Mouse (Mus musculus) limb, embryonic 10.5 days (tissue): ENCODE results near the gene Map2k5. TPM values are rescaled to one million over a fixed set of nuclear protein-coding genes. Genes with fewer than 3 reads are reported as not detected.
A peak's percentile ranks its signal among the peaks of the same experiment; 100 is the strongest.

Experiments used
- DNase-seq: peaks from one replicate; pipeline ENCODE4 v3.0.0-alpha.2; 2017; ENCODE audit warnings: low spot score
- H3K27ac ChIP-seq: fragments of 300-500 bp; sonication (generic); 2 replicates; pipeline ENCODE4 v1.5.1; 2016; ENCODE audit warnings: mild to moderate bottlenecking
- H3K27me3 ChIP-seq: fragments of 300-500 bp; sonication (generic); 2 replicates; pipeline ENCODE4 v1.6.1; 2016; ENCODE audit warnings: low read depth, mild to moderate bottlenecking; ENCODE audit not compliant: poor library complexity, severe bottlenecking
- H3K36me3 ChIP-seq: fragments of 300-500 bp; sonication (generic); 2 replicates; pipeline ENCODE4 v1.6.1; 2016; ENCODE audit warnings: mild to moderate bottlenecking, moderate library complexity
- H3K4me1 ChIP-seq: fragments of 300-500 bp; sonication (generic); 2 replicates; pipeline ENCODE4 v1.6.1; 2016
- H3K4me3 ChIP-seq: fragments of 300-500 bp; sonication (generic); 2 replicates; pipeline ENCODE4 v1.5.1; 2016; ENCODE audit warnings: mild to moderate bottlenecking, moderate library complexity
- H3K9me3 ChIP-seq: fragments of 300-500 bp; sonication (generic); replicated peaks from 2 replicates; pipeline ENCODE4 v1.6.1; 2016; ENCODE audit warnings: mild to moderate bottlenecking
- WGBS: fragments of 180-500 bp; shearing (Covaris S2); methylation state at CpG from one replicate; pipeline ENCODE4 v1.1.7; 2016; 5-methylcytosine and 5-hydroxymethylcytosine counted together
- polyA plus RNA-seq: library from polyadenylated mRNA; unstranded; fragments of >200 nt; fragmentation: Nextera tagmentation; extraction: Ambion mirVana; gene quantifications from 2 replicates; pipeline ENCODE4 v1.2.1, GENCODE M21; 2016

Gene Map2k5
- polyA plus RNA-seq, 1 experiment from 2014 or later, result 37.4 TPM

DNA sequence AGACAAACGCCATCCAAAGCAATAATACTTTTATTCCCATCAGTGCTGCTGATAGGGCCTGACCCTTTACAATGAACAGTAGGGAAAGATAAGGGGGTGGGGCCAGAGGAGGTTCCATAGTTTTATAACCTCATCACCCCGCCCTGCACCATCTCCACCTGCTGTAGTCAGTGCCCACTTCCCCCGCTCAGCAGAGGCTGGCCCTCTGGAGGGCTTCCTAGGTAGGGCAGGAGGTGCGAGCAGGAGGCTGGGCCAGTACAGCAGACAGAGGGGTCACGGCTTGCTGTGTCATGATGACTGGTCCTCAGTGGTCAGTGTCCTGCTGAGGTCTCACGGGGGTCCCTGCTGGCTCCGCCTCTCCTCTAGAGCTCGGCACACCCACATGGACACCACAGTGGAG is 213.9 kb downstream of the Map2k5 start:
- 69% methylated on average over 8 of the region's 8 CpGs for WGBS
- no peak for DNase-seq
- peaks cover 27% of the 10 kb centered on the region; the same call in 1 of the 2 replicates for H3K27me3 ChIP-seq
- peaks cover 25% of the 10 kb centered on the region for H3K4me1 ChIP-seq
- H3K9me3 ChIP-seq, result no peaks in the 10 kb centered on the region
- H3K36me3 ChIP-seq, result peaks cover 21% of the 10 kb centered on the region
- H3K4me3 ChIP-seq, result no peak overlapping the region
- no peak overlapping the region for H3K27ac ChIP-seq

DNA sequence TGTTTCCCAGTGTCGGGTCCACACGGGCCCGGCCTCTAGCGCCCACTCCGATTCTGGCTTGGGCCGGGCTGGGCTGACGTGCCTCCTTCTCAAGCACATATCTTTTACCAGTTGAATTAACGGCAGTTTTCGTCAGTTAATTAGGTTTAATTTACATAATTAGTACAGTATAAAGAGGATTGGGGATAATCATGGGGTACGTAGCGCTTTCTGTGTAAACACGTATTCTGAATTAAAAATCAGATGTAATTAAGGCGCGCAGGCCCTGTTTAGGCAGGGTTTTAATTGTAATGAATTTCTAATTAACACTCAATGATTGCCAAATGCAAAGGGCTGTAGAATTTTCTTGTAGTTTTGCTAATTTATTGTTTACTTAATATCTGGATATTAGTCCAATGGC is 225.8 kb downstream of the Map2k5 start:
- peaks cover 39% of the 10 kb centered on the region for H3K4me1 ChIP-seq
- H3K4me3 ChIP-seq, result no peak overlapping the region
- WGBS, result 23% methylated on average over 14 of the region's 14 CpGs
- no peaks in the 10 kb centered on the region for H3K9me3 ChIP-seq
- no peak for DNase-seq
- peaks cover 99% of the 10 kb centered on the region for H3K27me3 ChIP-seq
- no peaks in the 10 kb centered on the region for H3K36me3 ChIP-seq
- H3K27ac ChIP-seq, result no peak overlapping the region

DNA sequence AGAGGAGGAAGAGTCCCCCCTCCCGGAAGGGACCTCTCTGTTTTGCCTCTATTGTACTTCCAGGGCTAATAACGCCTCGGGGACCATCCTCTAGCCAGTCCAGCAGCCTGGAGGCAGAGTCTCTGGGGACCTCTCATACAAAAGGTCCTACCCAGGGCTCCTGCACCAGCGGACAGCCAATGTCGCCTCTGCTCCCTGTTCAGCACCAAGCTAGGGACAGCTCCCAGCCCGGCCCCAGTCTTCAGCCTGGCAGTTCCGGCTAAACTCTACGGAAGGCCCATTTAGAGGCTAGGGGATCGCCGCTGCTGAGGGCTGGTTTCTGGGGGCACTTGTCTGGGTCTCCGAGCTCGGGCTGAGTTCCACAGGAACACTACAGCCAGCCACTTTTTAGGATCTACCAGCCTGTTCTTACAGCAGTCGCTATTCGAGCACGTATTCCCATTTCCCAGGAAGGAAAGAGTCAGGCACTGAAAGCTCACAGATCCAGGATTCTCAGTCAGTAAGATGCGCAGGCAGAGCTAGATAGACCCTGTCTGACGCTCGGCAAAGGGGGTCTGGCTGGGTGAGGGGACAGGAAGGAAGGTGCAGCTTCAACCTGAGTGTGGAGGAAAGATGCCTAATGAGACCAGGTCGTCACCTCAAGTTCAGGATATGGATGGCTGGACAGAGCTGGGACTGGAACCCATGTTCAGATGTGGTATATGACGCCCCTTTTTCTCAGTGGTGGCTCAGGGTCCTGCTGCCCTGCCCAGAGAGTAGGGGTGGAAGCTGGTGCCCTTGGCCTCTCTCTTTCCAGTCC is 226.4 kb downstream of the Map2k5 start:
- H3K36me3 ChIP-seq, result no peaks in the 10 kb centered on the region
- peaks cover 99% of the 10 kb centered on the region for H3K27me3 ChIP-seq
- H3K4me1 ChIP-seq, result peaks cover 46% of the 10 kb centered on the region
- no peak overlapping the region for H3K4me3 ChIP-seq
- no peak overlapping the region for H3K27ac ChIP-seq
- WGBS, result 2% methylated on average over 20 of the region's 20 CpGs
- peak; percentile 93 for DNase-seq
- H3K9me3 ChIP-seq, result no peaks in the 10 kb centered on the region

DNA sequence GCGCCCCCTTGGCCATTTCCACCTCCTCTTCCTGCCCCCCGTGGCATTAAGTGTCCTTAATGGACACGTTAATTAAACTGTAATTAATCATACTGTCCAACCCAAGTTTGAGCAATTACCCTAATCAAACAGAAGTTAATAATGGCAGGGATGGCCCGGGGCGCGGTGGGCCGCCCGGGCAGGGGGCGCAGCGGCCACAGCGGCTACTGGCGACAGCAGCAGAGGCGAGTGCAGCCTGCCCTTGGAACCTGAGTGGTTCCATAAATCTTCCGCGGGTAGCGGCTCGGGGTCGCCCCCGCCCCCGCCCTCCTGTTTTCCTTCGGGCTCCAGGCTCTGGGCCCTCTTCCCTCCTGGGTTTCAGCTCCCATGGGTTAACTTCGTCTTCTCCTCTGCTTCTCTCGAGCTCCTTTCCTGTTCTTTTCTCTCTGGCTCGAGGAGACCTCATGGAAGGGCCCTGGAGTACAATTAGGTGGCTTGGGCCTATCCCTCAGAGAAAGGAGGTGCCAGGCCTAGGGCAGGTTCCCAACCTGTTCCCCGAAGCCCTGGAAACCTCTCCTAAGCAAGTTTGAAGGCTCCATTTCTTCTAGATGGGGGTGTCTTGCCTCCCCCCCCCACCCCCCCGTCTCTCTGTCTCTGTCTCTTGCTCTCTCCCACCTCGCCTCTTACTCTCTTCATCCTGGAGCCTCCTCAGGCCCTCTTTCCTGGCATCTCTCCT is 227.5 kb downstream of the Map2k5 start:
- no peak overlapping the region for H3K27ac ChIP-seq
- H3K4me3 ChIP-seq, result no peak overlapping the region
- no peaks in the 10 kb centered on the region for H3K9me3 ChIP-seq
- peak; percentile 45 for DNase-seq
- H3K36me3 ChIP-seq, result no peaks in the 10 kb centered on the region
- WGBS, result 1% methylated on average over 27 of the region's 27 CpGs
- peaks cover 99% of the 10 kb centered on the region for H3K27me3 ChIP-seq
- H3K4me1 ChIP-seq, result peaks cover 56% of the 10 kb centered on the region

DNA sequence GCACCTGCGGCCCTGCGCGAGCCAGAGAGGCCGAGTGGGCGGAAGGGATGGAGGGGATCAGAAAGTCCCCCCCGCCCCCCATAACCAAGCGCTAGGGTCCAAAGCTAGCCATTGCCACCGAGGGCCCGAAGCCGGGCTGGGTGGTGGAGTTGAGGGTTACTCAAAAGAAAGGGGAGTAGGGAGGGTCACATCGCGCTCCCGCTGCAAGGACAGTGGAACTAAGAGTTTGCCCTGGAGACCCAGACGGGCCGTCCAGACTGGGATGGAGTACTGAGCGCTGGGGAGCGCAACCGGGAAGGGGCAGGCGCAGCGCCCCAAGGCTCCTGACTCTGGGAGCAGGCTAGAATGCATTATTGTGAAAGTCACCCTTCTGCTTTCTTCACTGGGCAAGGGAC is 228.3 kb downstream of the Map2k5 start:
- Histone ChIP-seq H3K4me3 (peak overlapping the region; percentile 53), H3K27me3 (peaks cover 99% of the 10 kb centered on the region), H3K4me1 (peaks cover 65% of the 10 kb centered on the region), H3K36me3 (no peaks in the 10 kb centered on the region), H3K9me3 (no peaks in the 10 kb centered on the region), H3K27ac (no peak overlapping the region)
- DNase-seq, result peak; percentile 42
- 1% methylated on average over 20 of the region's 20 CpGs for WGBS

DNA sequence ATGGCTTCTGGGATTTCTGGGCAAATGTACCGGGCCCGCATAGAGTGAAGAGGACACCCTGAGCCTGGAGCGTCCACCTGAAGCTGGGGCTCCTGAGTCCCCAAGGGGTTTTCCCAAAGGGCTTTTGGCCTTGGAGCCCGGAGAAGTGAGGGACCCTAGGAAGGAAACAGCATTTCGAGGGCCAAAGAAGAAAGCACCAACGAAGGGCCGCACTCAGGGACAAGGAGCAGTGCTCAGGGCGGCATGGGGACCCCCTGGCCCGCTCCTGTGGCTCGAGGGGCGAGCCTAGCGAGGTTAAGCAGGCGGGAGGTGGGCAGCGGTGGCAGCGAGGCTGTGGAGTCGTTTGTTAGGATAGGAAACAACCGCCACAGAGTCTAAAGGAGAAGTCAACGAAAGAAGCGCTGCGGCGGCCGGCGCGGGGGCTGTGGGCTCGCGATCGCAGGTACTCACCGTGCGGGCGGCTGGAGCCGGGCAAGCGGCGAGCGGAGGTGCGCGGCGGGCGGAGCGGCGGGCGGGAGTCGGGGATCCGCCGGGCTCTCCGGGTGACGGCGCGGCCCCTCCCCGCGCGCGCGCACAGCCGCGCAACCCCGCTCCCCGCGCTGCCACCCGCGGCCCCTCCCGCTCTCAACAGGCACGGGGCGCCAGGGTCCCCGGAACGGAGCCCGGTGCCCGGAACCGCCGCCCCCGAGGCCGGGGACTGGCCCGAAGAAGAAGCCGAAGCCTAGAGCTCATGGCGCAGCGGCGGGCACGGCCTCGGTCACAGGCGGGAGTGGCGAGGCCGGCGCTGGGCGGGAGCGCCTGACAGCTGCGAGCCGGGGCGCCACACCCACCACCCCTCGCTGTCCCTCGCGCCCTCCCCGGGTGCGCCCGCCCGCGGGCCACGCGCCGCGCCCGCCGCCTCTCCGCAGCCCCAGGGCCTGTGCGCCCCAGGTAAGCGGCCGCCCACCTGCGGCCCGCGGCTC is 229.0 kb downstream of the Map2k5 start, which contains the start of gene Skor1:
Skor1 (minus strand) TSS at position 552 of the 962 bp plus-strand sequence.
- no peaks in the 10 kb centered on the region for H3K9me3 ChIP-seq
- H3K27me3 ChIP-seq, result peaks cover 100% of the 10 kb centered on the region
- H3K4me3 ChIP-seq, result peak within 1 kb of the TSS; percentile 53
- no peaks in the 10 kb centered on the region for H3K36me3 ChIP-seq
- WGBS, result under 1% methylated on average over 81 of the region's 108 CpGs
- DNase-seq, result peak; percentile 58
- peaks cover 72% of the 10 kb centered on the region for H3K4me1 ChIP-seq
- H3K27ac ChIP-seq, result no peak within 1 kb of the TSS

DNA sequence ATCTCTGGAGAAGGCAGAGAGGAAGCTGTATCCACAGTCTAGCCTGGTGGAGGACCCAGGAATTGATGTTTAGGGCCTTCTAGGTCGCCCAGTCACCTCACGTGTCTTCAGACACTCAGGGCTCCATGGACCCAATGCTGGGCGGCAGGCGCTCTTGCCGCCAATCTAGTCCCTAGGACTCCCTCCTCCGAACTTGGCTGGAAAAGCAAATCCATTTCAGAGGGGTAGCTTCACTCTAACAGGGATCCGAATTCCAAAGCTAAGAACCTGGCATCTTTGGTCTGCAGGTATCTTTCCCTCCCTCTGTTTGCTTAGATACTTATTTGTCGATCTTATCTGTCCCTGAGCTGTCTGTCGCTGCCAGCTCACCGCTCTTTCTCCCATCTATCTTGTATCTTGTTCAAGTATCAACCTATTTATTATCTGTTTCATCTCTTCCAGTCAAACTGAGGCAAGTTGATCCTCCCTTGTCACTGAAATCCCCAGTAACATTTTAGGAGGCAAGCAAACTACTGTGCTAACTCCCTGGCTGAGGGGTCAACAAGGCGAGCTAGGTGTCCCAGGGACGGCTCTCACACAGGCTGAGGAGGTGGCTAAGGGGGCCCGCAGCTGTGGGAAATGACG is 229.8 kb downstream of the Map2k5 start:
- Histone ChIP-seq H3K9me3 (no peaks in the 10 kb centered on the region), H3K4me1 (peaks cover 79% of the 10 kb centered on the region), H3K36me3 (no peaks in the 10 kb centered on the region), H3K4me3 (peak overlapping the region; percentile 53; the same call in 1 of the 2 replicates), H3K27me3 (peaks cover 100% of the 10 kb centered on the region), H3K27ac (no peak overlapping the region)
- WGBS, result 2% methylated on average over 14 of the region's 14 CpGs
- peak; percentile 42 for DNase-seq

DNA sequence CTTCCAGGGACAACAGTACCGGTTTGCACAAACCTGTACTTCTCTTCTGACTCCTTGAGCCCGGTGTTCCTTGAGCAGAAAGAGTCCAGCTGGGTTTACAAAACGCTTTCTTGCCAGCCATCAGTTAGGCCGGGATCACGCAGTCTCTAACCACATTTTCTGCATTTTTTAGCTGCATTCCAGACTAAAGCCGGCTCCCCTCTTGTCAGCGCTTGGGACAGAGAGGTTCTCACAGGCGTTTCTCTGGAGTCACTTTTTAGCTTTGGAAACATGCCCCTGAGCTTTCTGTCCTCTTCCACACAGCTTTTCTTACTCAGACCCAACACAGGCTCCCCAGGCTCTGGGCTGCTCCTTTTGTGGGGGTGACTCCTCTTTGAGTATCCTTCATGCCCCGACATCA is 230.4 kb downstream of the Map2k5 start:
- H3K4me1 ChIP-seq, result peaks cover 83% of the 10 kb centered on the region
- H3K4me3 ChIP-seq, result no peak overlapping the region; the same call in 1 of the 2 replicates
- H3K9me3 ChIP-seq, result no peaks in the 10 kb centered on the region
- peaks cover 100% of the 10 kb centered on the region for H3K27me3 ChIP-seq
- DNase-seq, result no peak
- H3K36me3 ChIP-seq, result no peaks in the 10 kb centered on the region
- no peak overlapping the region for H3K27ac ChIP-seq
- WGBS, result under 1% methylated on average over 9 of the region's 9 CpGs

DNA sequence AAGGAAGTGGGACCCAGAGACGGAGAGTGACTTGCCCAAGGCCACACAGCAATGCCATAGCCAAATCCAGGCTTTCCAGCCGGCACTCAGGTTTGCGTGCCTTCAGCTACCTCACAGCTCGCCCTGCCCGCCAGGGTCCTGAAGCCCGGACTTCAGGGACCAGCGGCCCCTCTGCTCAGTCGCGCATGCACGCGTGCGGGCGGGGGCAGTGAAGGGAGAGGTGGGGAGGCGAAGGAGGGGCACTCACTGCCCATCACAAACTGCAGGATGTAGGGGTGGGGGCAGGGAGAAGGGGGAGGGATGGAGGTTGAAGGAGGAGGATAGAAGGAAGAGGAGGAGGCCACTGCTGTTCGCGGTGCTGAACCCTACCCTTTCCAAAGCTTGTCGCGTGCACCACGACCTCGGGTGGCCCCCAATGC is 230.8 kb downstream of the Map2k5 start:
- WGBS, result 1% methylated on average over 20 of the region's 20 CpGs
- no peaks in the 10 kb centered on the region for H3K36me3 ChIP-seq
- DNase-seq, result peak; percentile 58
- peaks cover 88% of the 10 kb centered on the region for H3K4me1 ChIP-seq
- H3K27me3 ChIP-seq, result peaks cover 100% of the 10 kb centered on the region
- H3K4me3 ChIP-seq, result peak overlapping the region; percentile 28
- H3K27ac ChIP-seq, result no peak overlapping the region
- H3K9me3 ChIP-seq, result no peaks in the 10 kb centered on the region

DNA sequence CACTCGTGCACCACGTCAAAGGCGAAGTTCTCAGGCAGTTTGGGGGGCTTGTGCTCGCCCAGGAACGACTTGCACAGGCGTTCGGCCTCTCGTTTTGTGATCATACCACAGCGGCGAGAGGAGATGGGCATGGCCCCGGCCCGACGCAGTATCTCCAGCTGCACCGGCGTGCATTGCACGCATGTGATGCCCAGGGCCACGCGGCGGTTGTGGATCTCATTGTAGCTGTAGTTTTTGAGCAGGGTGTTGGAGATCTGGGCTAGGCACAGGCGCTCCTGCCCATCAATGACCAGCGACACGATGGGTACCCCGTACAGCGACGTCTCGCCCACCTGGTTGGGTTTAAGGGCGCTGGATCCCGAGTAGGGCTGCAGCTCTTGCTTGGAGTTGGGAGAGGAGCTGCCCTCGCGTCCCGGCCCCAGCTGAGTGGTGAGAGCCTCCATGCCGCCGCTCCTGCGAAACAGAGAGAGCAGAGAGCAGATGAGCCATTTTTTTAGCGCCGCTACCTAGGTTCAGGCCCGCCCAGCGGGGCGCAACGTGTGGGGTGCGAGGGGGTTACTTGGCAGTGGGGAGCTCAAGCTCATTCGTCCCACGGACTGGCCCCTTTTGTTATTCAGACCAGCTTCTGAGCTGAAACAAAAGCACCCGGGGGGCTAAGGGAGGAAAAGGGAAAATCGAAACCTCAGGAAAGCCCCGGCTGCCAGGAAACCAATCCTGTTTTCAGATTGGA is 231.4 kb downstream of the Map2k5 start:
- no peaks in the 10 kb centered on the region for H3K36me3 ChIP-seq
- H3K9me3 ChIP-seq, result no peaks in the 10 kb centered on the region
- H3K4me3 ChIP-seq, result peak overlapping the region; percentile 28
- peaks cover 100% of the 10 kb centered on the region for H3K27me3 ChIP-seq
- no peak overlapping the region for H3K27ac ChIP-seq
- DNase-seq, result peak; percentile 63
- WGBS, result 1% methylated on average over 46 of the region's 46 CpGs
- H3K4me1 ChIP-seq, result peaks cover 89% of the 10 kb centered on the region

DNA sequence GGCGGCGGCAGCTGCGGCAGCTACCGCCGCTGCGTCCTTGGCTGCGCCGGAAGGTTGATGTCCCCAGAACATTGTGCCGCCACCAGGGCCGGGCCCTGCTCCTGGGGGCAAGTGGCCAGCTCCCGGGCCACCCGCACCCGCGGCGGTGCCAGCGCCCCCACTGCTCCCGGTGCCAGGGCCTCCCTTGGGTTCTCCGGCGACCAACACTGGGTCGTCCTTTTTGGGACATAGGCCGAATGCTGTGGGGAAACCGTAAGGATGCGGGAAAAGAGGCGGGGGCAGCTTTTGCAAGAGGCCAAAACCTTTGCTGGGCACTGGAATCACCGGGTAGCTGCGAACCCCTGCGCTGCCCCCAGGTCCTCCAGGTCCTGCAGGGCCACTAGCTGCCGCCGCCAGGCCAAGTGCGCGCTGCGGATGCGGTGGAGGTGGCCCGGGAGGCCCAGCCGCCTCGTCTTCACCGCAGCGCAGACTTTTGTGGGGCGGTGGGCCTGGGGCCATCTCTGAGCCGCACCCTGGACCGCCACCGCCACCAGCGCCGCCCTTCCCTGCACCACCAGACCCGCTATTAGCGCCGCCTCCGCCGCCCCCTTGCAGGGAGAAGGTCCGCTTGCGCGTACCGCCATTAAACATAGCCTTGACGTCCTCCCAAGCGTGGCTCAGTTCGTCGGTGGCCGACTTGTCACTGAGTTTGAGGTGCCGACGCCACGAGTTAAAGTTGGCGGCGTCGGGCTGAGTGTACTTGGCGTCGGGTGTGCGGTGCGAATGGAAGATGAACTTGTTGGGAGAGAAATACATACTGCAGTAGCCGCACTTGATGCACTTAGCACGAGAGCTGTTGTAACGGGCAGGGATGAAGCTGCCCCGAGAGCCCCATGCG is 232.2 kb downstream of the Map2k5 start:
- peak overlapping the region; percentile 1; the same call in 1 of the 2 replicates for H3K27ac ChIP-seq
- DNase-seq, result peak; percentile 71
- WGBS, result 1% methylated on average over 73 of the region's 73 CpGs
- H3K4me1 ChIP-seq, result peaks cover 82% of the 10 kb centered on the region
- peak overlapping the region; percentile 28 for H3K4me3 ChIP-seq
- H3K36me3 ChIP-seq, result no peaks in the 10 kb centered on the region
- H3K27me3 ChIP-seq, result peaks cover 100% of the 10 kb centered on the region
- no peaks in the 10 kb centered on the region for H3K9me3 ChIP-seq
